ENCODE assay signal across 8 mouse cellular contexts in the genomic region with DNA sequence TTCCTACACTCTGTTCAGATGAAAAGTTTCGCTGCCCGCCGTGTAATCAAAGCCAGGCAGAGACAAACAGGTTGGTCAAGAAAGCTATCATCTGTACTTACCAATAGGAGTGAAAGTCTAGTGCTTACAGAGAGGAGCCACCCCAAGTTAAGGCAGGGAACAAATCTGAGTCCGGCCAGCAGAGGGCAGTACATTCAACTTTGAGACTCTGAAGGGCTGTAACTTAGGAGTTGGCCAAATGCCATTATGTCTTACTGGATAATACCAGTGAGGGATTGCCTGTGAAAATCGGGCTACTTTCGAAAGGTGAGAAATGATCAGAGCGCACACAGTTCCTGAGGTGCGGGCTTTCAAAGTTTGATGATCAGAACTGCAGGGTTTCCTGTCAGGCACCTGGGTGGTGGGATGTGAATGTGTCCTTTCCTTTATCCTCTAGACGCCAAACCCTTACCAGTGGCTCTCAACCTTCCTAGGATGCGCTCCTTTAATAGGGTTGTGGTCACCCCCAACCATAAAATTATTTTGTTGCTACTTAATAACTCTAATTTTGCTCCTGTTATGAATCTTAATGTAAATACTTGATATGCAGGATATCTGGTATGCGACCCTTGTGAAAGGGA. TPM values are rescaled to one million over a fixed set of nuclear protein-coding genes. Genes with fewer than 3 reads are reported as not detected.
A peak's percentile ranks its signal among the peaks of the same experiment; 100 is the strongest.
DNase-seq lines count a peak whose midpoint lies in the region; ATAC-seq and TF ChIP-seq lines count a peak whose summit lies in the region.

No protein-coding gene starts in this region.

- peak; percentile 57 for ATAC-seq in Patski
- ATAC-seq in megakaryocyte progenitor cell, adult 5-6 weeks (replicated peaks; ENCODE audit: poor library complexity), result peak; percentile 81

- in situ Hi-C loops in Patski (cut with MboI; ENCODE audit: low pct_unique_long_range_greater_than_20kb), result no loop called here

- peaks cover 12% of the 10 kb centered on the region for H3K27me3 ChIP-seq in Patski

- POLR2A ChIA-PET in Patski (lab: Charles Lee), result no interaction called here

- CTCF ChIA-PET in Patski (lab: Charles Lee), result interaction anchor here (0.8 to 1.0 kb wide), 3 partner anchors 9 to 328 kb away, joined by 3 to 5 read pairs (median 3); no protein-coding TSS in a partner anchor

- DNase-seq in Patski (ENCODE audit: low read depth, low spot score), result peak; percentile 58
- peak; percentile 42 for DNase-seq in cerebellum, adult 8-10 months
- peak; percentile 41 to 59 for DNase-seq in frontal cortex, postnatal 25 days (ENCODE audit: low spot score in 2 of 2)
- peak; percentile 60 for DNase-seq in hindlimb bud, embryonic 11.5 days (ENCODE audit: extremely low spot score, low read depth, low spot score)
- peak; percentile 70 to 84 for DNase-seq in left cerebral cortex, adult 18-20 months (ENCODE audit: low spot score in 2 of 2)
- DNase-seq in right cerebral cortex, postnatal 10 days (ENCODE audit: low spot score in 2 of 2), result peak; percentile 45 to 70
- peak; percentile 78 for DNase-seq in urinary bladder, postnatal 25 days (ENCODE audit: low spot score)

- peak; percentile 74 for TF ChIP-seq CTCF in Patski (IDR thresholded peaks at IDR 0.05)

RNA-seq across cellular contexts. Expression of a gene that starts 15.8 kb away (rescaled TPM):
- 13.6 TPM for polyA plus RNA-seq in Patski (2021)
- total RNA-seq in left cerebral cortex, adult 18-20 months (2021), result 1 to 10 TPM; 7.7 to 8.6 TPM
- total RNA-seq in megakaryocyte progenitor cell, adult 5-6 weeks (2015), result 10.0 and 10.4 TPM in 2 replicates
- total RNA-seq in megakaryocyte progenitor cell, adult 5-6 weeks (2017), result 12.7 and 13.3 TPM in 2 replicates

Comparison
In these comparisons a context has a peak if more than half of its experiments do, and no peak if none do; other contexts are left out.
1. Peak in every context shown above with its lines: DNase-seq and ATAC-seq.